Mouse (Mus musculus): ENCODE data around the gene Spp2.

GRCm38 (mm10) chr1:88422846-88423395, 16.2 kb downstream of the Spp2 start:
- TF ChIP-seq POLR2A (IDR thresholded peaks at IDR 0.05; ENCODE audit: borderline replicate concordance, extremely low read depth, low read depth, low read length), result no peak
- TF ChIP-seq CTCF (IDR thresholded peaks at IDR 0.05; ENCODE audit: insufficient read depth, low read length), result no peak
